Mouse (Mus musculus) forebrain, embryonic 10.5 days (tissue): Measurements from ENCODE around the gene Tle4. TPM values are rescaled to one million over a fixed set of nuclear protein-coding genes. Genes with fewer than 3 reads are reported as not detected.
A peak's percentile ranks its signal among the peaks of the same experiment; 100 is the strongest.
"Not testable (repeated sequence)": the region's sequence is repeated elsewhere in the genome, so short reads cannot be mapped to it uniquely, and the experiment has no call there.

ENCODE experiments used
- DNase-seq: peaks from one replicate; pipeline ENCODE4 v3.0.0-alpha.2; 2017; ENCODE audit warnings: low spot score; ENCODE audit errors: extremely low spot score
- H3K27ac ChIP-seq: fragments of 300-500 bp; sonication (generic); 2 replicates; pipeline ENCODE4 v1.5.1; 2016; ENCODE audit warnings: mild to moderate bottlenecking
- H3K27me3 ChIP-seq: fragments of 300-500 bp; sonication (generic); 2 replicates; pipeline ENCODE4 v1.6.1; 2016; ENCODE audit warnings: mild to moderate bottlenecking; ENCODE audit not compliant: poor library complexity, severe bottlenecking
- H3K36me3 ChIP-seq: fragments of 300-500 bp; sonication (generic); replicated peaks from 2 replicates; pipeline ENCODE4 v1.6.1; 2016; ENCODE audit warnings: mild to moderate bottlenecking, moderate library complexity
- H3K4me1 ChIP-seq: fragments of 300-500 bp; sonication (generic); 2 replicates; pipeline ENCODE4 v1.6.1; 2016
- H3K4me3 ChIP-seq: fragments of 300-500 bp; sonication (generic); 2 replicates; pipeline ENCODE4 v1.5.1; 2016; ENCODE audit warnings: mild to moderate bottlenecking, moderate library complexity
- H3K9me3 ChIP-seq: fragments of 300-500 bp; sonication (generic); 2 replicates; pipeline ENCODE4 v1.6.1; 2016; ENCODE audit warnings: mild to moderate bottlenecking, moderate library complexity
- WGBS: fragments of 180-500 bp; shearing (Covaris S2); methylation state at CpG from one replicate; pipeline ENCODE4 v1.1.7; 2016; 5-methylcytosine and 5-hydroxymethylcytosine counted together
- polyA plus RNA-seq: library from polyadenylated mRNA; unstranded; fragments of >200 nt; fragmentation: Nextera tagmentation; extraction: Ambion mirVana; gene quantifications from 2 replicates; pipeline ENCODE4 v1.2.1, GENCODE M21; 2016

Tle4 gene
- 24.1 and 24.5 TPM in 2 replicates for polyA plus RNA-seq

GRCm38 (mm10) chr19:14597917-14598689 lies at the start of gene Tle4:
Gene Tle4, minus strand, starts transcription at chr19:14598051.
- peaks cover 6% of the 10 kb centered on the region for H3K36me3 ChIP-seq
- H3K9me3 ChIP-seq, result no peaks in the 10 kb centered on the region
- peak; percentile 100 for DNase-seq
- H3K27me3 ChIP-seq, result peaks cover 27% of the 10 kb centered on the region
- peak within 1 kb of the TSS; percentile 99 for H3K27ac ChIP-seq
- WGBS, result under 1% methylated on average over 71 of the region's 71 CpGs
- peaks cover 55% of the 10 kb centered on the region for H3K4me1 ChIP-seq
- H3K4me3 ChIP-seq, result peak within 1 kb of the TSS; percentile 89

- no peaks in the 10 kb centered on the region for H3K36me3 ChIP-seq
- H3K4me3 ChIP-seq, result no peak overlapping the region
- no peak for DNase-seq
- peaks cover 9% of the 10 kb centered on the region for H3K4me1 ChIP-seq
- H3K9me3 ChIP-seq, result no peaks in the 10 kb centered on the region
- H3K27ac ChIP-seq, result no peak overlapping the region
- 87% methylated on average over 2 of the region's 2 CpGs for WGBS
- H3K27me3 ChIP-seq, result no peaks in the 10 kb centered on the region
These were observed 47.8 kb upstream of the Tle4 start for GRCm38 (mm10) chr19:14645666-14646065.

GRCm38 (mm10) chr19:14644756-14645155 lies 46.9 kb upstream of the Tle4 start:
- Histone ChIP-seq H3K4me1 (peaks cover 9% of the 10 kb centered on the region), H3K4me3 (no peak overlapping the region), H3K27me3 (no peaks in the 10 kb centered on the region), H3K36me3 (no peaks in the 10 kb centered on the region), H3K27ac (no peak overlapping the region), H3K9me3 (no peaks in the 10 kb centered on the region)
- WGBS, result 81% methylated on average over 3 of the region's 3 CpGs
- no peak for DNase-seq

GRCm38 (mm10) chr19:14643091-14643490 lies 45.2 kb upstream of the Tle4 start:
- WGBS, result 94% methylated on average over 4 of the region's 4 CpGs
- not testable (repeated sequence) for H3K27me3 ChIP-seq, H3K4me3 ChIP-seq, H3K4me1 ChIP-seq, H3K27ac ChIP-seq, DNase-seq, H3K9me3 ChIP-seq, H3K36me3 ChIP-seq

GRCm38 (mm10) chr19:14642663-14643062 lies 44.8 kb upstream of the Tle4 start:
- no peak for DNase-seq
- WGBS, result 92% methylated on average over 10 of the region's 10 CpGs

GRCm38 (mm10) chr19:14635213-14635928 lies 37.5 kb upstream of the Tle4 start:
- Histone ChIP-seq H3K36me3 (no peaks in the 10 kb centered on the region), H3K4me3 (no peak overlapping the region), H3K27me3 (no peaks in the 10 kb centered on the region; the same call in 1 of the 2 replicates), H3K27ac (no peak overlapping the region), H3K4me1 (peaks cover 13% of the 10 kb centered on the region), H3K9me3 (peaks cover 8% of the 10 kb centered on the region; the same call in 1 of the 2 replicates)
- 50% methylated on average over 10 of the region's 10 CpGs for WGBS
- DNase-seq, result no peak

More at GRCm38 (mm10) chr19:14642663-14643062, 44.8 kb upstream of the Tle4 start:
- no peaks in the 10 kb centered on the region; the same call in 1 of the 2 replicates for H3K27me3 ChIP-seq
- no peaks in the 10 kb centered on the region for H3K9me3 ChIP-seq
- no peaks in the 10 kb centered on the region for H3K36me3 ChIP-seq
- no peak overlapping the region for H3K27ac ChIP-seq
- H3K4me1 ChIP-seq, result peaks cover 9% of the 10 kb centered on the region
- no peak overlapping the region for H3K4me3 ChIP-seq

GRCm38 (mm10) chr19:14623355-14623754 lies 25.5 kb upstream of the Tle4 start:
- DNase-seq, result no peak
- Histone ChIP-seq H3K27me3 (0 out of 2 replicates have a peak, but pooled peaks cover 11% of the 10 kb centered on the region), H3K36me3 (no peaks in the 10 kb centered on the region), H3K9me3 (no peaks in the 10 kb centered on the region), H3K4me1 (peaks cover 8% of the 10 kb centered on the region; the same call in 1 of the 2 replicates), H3K27ac (no peak overlapping the region), H3K4me3 (no peak overlapping the region)
- WGBS, result 56% methylated on average over 4 of the region's 4 CpGs

- 96% methylated on average over 1 of the region's 1 CpGs for WGBS
- Histone ChIP-seq H3K4me3 (no peak overlapping the region), H3K27ac (no peak overlapping the region), H3K36me3 (no peaks in the 10 kb centered on the region), H3K4me1 (peaks cover 8% of the 10 kb centered on the region; the same call in 1 of the 2 replicates), H3K27me3 (peaks cover 11% of the 10 kb centered on the region; the same call in 1 of the 2 replicates), H3K9me3 (no peaks in the 10 kb centered on the region)
- no peak for DNase-seq
These were observed 22.7 kb upstream of the Tle4 start for GRCm38 (mm10) chr19:14620534-14620933.

- DNase-seq, result no peak
- Histone ChIP-seq H3K36me3 (no peaks in the 10 kb centered on the region), H3K4me3 (no peak overlapping the region), H3K4me1 (peaks cover 8% of the 10 kb centered on the region; the same call in 1 of the 2 replicates), H3K27ac (no peak overlapping the region), H3K9me3 (no peaks in the 10 kb centered on the region), H3K27me3 (peaks cover 11% of the 10 kb centered on the region; the same call in 1 of the 2 replicates)
These were observed 22.0 kb upstream of the Tle4 start for GRCm38 (mm10) chr19:14619814-14620213.

- WGBS, result 78% methylated on average over 5 of the region's 5 CpGs
- H3K27ac ChIP-seq, result no peak overlapping the region
- H3K4me3 ChIP-seq, result no peak overlapping the region
- peaks cover 4% of the 10 kb centered on the region; the same call in 1 of the 2 replicates for H3K27me3 ChIP-seq
- no peak for DNase-seq
- H3K36me3 ChIP-seq, result no peaks in the 10 kb centered on the region
- no peaks in the 10 kb centered on the region for H3K4me1 ChIP-seq
- no peaks in the 10 kb centered on the region for H3K9me3 ChIP-seq
These were observed 17.0 kb upstream of the Tle4 start for GRCm38 (mm10) chr19:14614816-14615215.

- Histone ChIP-seq H3K9me3 (no peaks in the 10 kb centered on the region), H3K27ac (no peak overlapping the region), H3K27me3 (peaks cover 8% of the 10 kb centered on the region), H3K4me1 (no peaks in the 10 kb centered on the region), H3K36me3 (no peaks in the 10 kb centered on the region), H3K4me3 (no peak overlapping the region)
- WGBS, result 70% methylated on average over 8 of the region's 8 CpGs
- no peak for DNase-seq
These were observed 12.9 kb upstream of the Tle4 start for GRCm38 (mm10) chr19:14610542-14611317.

- H3K27me3 ChIP-seq, result peaks cover 49% of the 10 kb centered on the region
- H3K27ac ChIP-seq, result no peak overlapping the region
- DNase-seq, result no peak
These were observed 3.0 kb upstream of the Tle4 start for GRCm38 (mm10) chr19:14600841-14601240.

More at GRCm38 (mm10) chr19:14600841-14601240, 3.0 kb upstream of the Tle4 start:
- H3K9me3 ChIP-seq, result no peaks in the 10 kb centered on the region
- no peaks in the 10 kb centered on the region for H3K36me3 ChIP-seq
- peaks cover 32% of the 10 kb centered on the region for H3K4me1 ChIP-seq
- WGBS, result 74% methylated on average over 1 of the region's 1 CpGs
- H3K4me3 ChIP-seq, result no peak overlapping the region
